Mouse (Mus musculus): ENCODE data around the gene Whrn.

DNA sequence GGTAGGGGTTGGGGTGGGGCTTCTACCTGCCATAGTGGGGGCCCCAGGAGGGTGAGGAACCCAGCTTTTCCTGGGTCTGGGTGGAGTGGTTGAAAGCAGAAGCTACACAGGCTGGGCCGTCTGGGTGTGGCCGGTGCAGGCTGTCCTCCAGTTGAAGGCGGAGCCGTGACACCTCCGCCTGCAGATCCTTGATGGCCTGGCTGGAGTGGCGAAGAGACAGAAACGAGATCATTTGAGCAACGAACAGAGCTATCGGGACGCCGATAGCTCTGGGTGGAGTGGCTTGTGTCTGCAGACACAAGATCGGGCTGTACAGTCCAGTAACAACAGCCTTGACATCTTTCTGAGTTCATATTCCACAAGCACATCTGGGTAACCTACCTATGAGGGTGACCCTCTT, 121.5 kb downstream of the Whrn start:
- TF ChIP-seq CTCF (IDR thresholded peaks at IDR 0.05; ENCODE audit: low read depth) (no peak), EP300 (IDR thresholded peaks at IDR 0.05; ENCODE audit: low read depth) (no peak)
